Mouse (Mus musculus) bone marrow macrophage, adult 2 months (primary cell): ENCODE data around the gene Nhsl2.

Source experiments
- CTCF ChIP-seq: IDR thresholded peaks from 2 replicates; pipeline ENCODE4 v1.5.1; 2012; ENCODE audit warnings: low read depth, mild to moderate bottlenecking, low read length, moderate library complexity
- POLR2A ChIP-seq: IDR thresholded peaks from 2 replicates; pipeline ENCODE4 v1.6.1; 2012; ENCODE audit warnings: mild to moderate bottlenecking, low read depth, low read length, borderline replicate concordance

DNA sequence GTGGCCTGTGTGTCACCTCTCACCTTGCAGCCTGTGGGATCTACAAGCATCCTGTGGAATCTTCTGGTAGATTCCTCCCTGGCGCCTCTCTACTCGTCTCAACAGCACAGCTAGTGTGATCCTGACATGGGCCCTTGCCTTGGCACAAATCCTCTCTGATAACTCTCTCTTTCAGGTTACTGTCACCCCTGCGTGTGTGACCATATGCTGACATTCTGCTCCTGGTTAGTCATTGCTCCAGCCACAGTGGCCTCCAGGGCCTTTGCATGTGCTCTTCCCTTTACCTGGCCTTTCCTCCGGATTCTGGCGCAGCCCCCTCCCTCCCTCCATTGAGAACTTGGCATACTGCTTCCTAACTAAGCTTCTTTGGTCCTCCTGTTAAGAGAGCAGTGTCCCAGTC is 84.2 kb downstream of the Nhsl2 start:
- TF ChIP-seq POLR2A (no peak), CTCF (no peak)
